Mouse (Mus musculus) layer of hippocampus, adult 2 months (tissue): ENCODE data around the gene Plcd1. TPM values are rescaled to one million over a fixed set of nuclear protein-coding genes. Genes with fewer than 3 reads are reported as not detected.

Experiments
- DNase-seq, 2 experiments: peaks; one replicate each; pipeline ENCODE4 v3.0.0; 2022; ENCODE audit warnings: low spot score in 2 of 2
- H3K27ac ChIP-seq: fragments of 200-600 bp; 2 replicates; pipeline ENCODE4 v1.8.1; 2022
- H3K4me3 ChIP-seq: fragments of 200-600 bp; 2 replicates; pipeline ENCODE4 v1.8.1; 2022; ENCODE audit warnings: mild to moderate bottlenecking
- CTCF ChIP-seq: fragments of 200-600 bp; conservative IDR thresholded peaks from 2 replicates; pipeline ENCODE4 v1.8.1; 2022; ENCODE audit warnings: antibody characterized with exemption, mild to moderate bottlenecking, moderate library complexity
- microRNA-seq, 2 experiments: library from miRNA; unstranded; fragments of <30 nt; microRNA quantifications; one replicate each; pipeline ENCODE4 v1.2.0; 2021
- total RNA-seq, 2 experiments: library from RNA; stranded (reverse); gene quantifications; 2 replicates each; pipeline ENCODE4 v1.2.3; 2021

The Plcd1 gene
- total RNA-seq, 2 experiments from 2014 or later, result 10.7 to 11.7 TPM

- Histone ChIP-seq H3K27ac (no peak overlapping the region), H3K4me3 (no peak overlapping the region)
- TF ChIP-seq CTCF, result no peak
- DNase-seq, result no peak
Measured at GRCm38 (mm10) chr9:119034676-119035665, 58.3 kb downstream of the Plcd1 start.

- no peak for TF ChIP-seq CTCF
- H3K27ac ChIP-seq, result peak overlapping the region; percentile 78
- no peak for DNase-seq
- H3K4me3 ChIP-seq, result no peak overlapping the region
Measured at GRCm38 (mm10) chr9:119034069-119034468, 59.2 kb downstream of the Plcd1 start.

- no peak overlapping the region for H3K4me3 ChIP-seq
- peak overlapping the region; percentile 78 for H3K27ac ChIP-seq
- no peak for TF ChIP-seq CTCF
- peak; percentile 50 to 66 for DNase-seq
Measured at GRCm38 (mm10) chr9:119033111-119033921, 60.0 kb downstream of the Plcd1 start.

- TF ChIP-seq CTCF, result no peak
- no peak for DNase-seq
- H3K4me3 ChIP-seq, result no peak overlapping the region
- H3K27ac ChIP-seq, result peak overlapping the region; percentile 78
Measured at GRCm38 (mm10) chr9:119032538-119032937, 60.8 kb downstream of the Plcd1 start.

GRCm38 (mm10) chr9:119031772-119032171, 61.5 kb downstream of the Plcd1 start:
- peak overlapping the region; percentile 78 for H3K27ac ChIP-seq
- no peak for DNase-seq
- TF ChIP-seq CTCF, result no peak
- no peak overlapping the region for H3K4me3 ChIP-seq

- Histone ChIP-seq H3K27ac (peak overlapping the region; percentile 78; the same call in 1 of the 2 replicates), H3K4me3 (no peak overlapping the region)
- TF ChIP-seq CTCF, result no peak
- no peak for DNase-seq
Measured at GRCm38 (mm10) chr9:119031038-119031437, 62.3 kb downstream of the Plcd1 start.

GRCm38 (mm10) chr9:119029568-119029967, 63.7 kb downstream of the Plcd1 start:
- peak; percentile 42 to 65 for DNase-seq
- H3K4me3 ChIP-seq, result no peak overlapping the region
- TF ChIP-seq CTCF, result peak; percentile 88

GRCm38 (mm10) chr9:119028226-119029195, 64.8 kb downstream of the Plcd1 start:
- peak overlapping the region; percentile 18; the same call in 1 of the 2 replicates for H3K27ac ChIP-seq
- no peak overlapping the region for H3K4me3 ChIP-seq
- DNase-seq, result no peak
- no peak for TF ChIP-seq CTCF

More at GRCm38 (mm10) chr9:119029568-119029967, 63.7 kb downstream of the Plcd1 start:
- peak overlapping the region; percentile 62; the same call in 1 of the 2 replicates for H3K27ac ChIP-seq

- no peak for DNase-seq
- TF ChIP-seq CTCF, result no peak
- no peak overlapping the region for H3K4me3 ChIP-seq
- H3K27ac ChIP-seq, result no peak overlapping the region; the same call in 1 of the 2 replicates
Measured at GRCm38 (mm10) chr9:119027337-119027736, 66.0 kb downstream of the Plcd1 start.

- DNase-seq, result no peak
- Histone ChIP-seq H3K27ac (no peak overlapping the region), H3K4me3 (no peak overlapping the region)
- peak; percentile 37 for TF ChIP-seq CTCF
Measured at GRCm38 (mm10) chr9:119025832-119026331, 67.4 kb downstream of the Plcd1 start.

GRCm38 (mm10) chr9:119025263-119025662, 68.0 kb downstream of the Plcd1 start:
- H3K4me3 ChIP-seq, result no peak overlapping the region
- no peak for TF ChIP-seq CTCF
- H3K27ac ChIP-seq, result no peak overlapping the region
- DNase-seq, result no peak

GRCm38 (mm10) chr9:119021731-119022130, 71.6 kb downstream of the Plcd1 start:
- DNase-seq, result no peak
- H3K4me3 ChIP-seq, result no peak overlapping the region
- H3K27ac ChIP-seq, result no peak overlapping the region
- TF ChIP-seq CTCF, result no peak

Small RNA genes lying within 50 kb of the gene (microRNA-seq; reads per million reads assigned to microRNA genes)
- 11.2 to 45.0 reads per million in 2 experiments for gene Mir26a-1

Other genes with a start within 250 kb of the Plcd1 start
- 10 to 100 TPM; 23.9 to 28.0 TPM for gene Ctdspl, start 167.0 kb downstream of the Plcd1 start, total RNA-seq
- under 1 TPM; 0.54 to 0.71 TPM for gene Vill, start 40.7 kb downstream of the Plcd1 start, total RNA-seq
- gene Dlec1, start 9.0 kb upstream of the Plcd1 start, total RNA-seq, result 1 to 10 TPM; 3.0 to 3.3 TPM
- gene Acaa1b, start 63.6 kb upstream of the Plcd1 start, total RNA-seq, result 1 to 10 TPM; 1.6 TPM
- gene Gm47289, start 65.7 kb upstream of the Plcd1 start, total RNA-seq, result not detected
- not detected for gene Slc22a13, start 115.6 kb upstream of the Plcd1 start, total RNA-seq
- gene Oxsr1, start 228.9 kb upstream of the Plcd1 start, total RNA-seq, result 10 to 100 TPM; 30.2 to 31.2 TPM
- gene Acaa1a, start 246.2 kb upstream of the Plcd1 start, total RNA-seq, result 10 to 100 TPM; 77.9 to 83.1 TPM
- gene Myd88, start 247.9 kb upstream of the Plcd1 start, total RNA-seq, result 1 to 10 TPM; 5.4 to 5.7 TPM